Mouse (Mus musculus) forebrain, postnatal 0 days (tissue): Measurements from ENCODE around the gene Aspdh. TPM values are rescaled to one million over a fixed set of nuclear protein-coding genes. Genes with fewer than 3 reads are reported as not detected.

ENCODE experiments used
- ATAC-seq: fragments of 200-750 bp; cut with Nextera tagmentation; 2 replicates; pipeline ENCODE4 v1.8.0; 2017; ENCODE audit warnings: mild to moderate bottlenecking, moderate library complexity
- DNase-seq: peaks from one replicate; pipeline ENCODE4 v3.0.0-alpha.2; 2015
- H3K27ac ChIP-seq: fragments of 300-500 bp; sonication (generic); 2 replicates; pipeline ENCODE4 v1.5.1; 2014; ENCODE audit warnings: low read depth, mild to moderate bottlenecking, antibody characterized with exemption, low read length, moderate library complexity, mixed read lengths
- H3K27me3 ChIP-seq: fragments of 300-500 bp; sonication (generic); 2 replicates; pipeline ENCODE4 v1.6.1; 2014; ENCODE audit warnings: mild to moderate bottlenecking, low read length, mixed read lengths; ENCODE audit not compliant: insufficient read depth
- H3K36me3 ChIP-seq: fragments of 300-500 bp; sonication (generic); 2 replicates; pipeline ENCODE4 v1.6.1; 2014; ENCODE audit warnings: mild to moderate bottlenecking, moderate library complexity; ENCODE audit not compliant: insufficient read depth
- H3K4me1 ChIP-seq: fragments of 300-500 bp; sonication (generic); 2 replicates; pipeline ENCODE4 v1.6.1; 2014; ENCODE audit warnings: antibody characterized with exemption; ENCODE audit not compliant: insufficient read depth
- H3K4me2 ChIP-seq: fragments of 300-500 bp; sonication (generic); 2 replicates; pipeline ENCODE4 v1.6.1; 2014; ENCODE audit warnings: low read depth, mild to moderate bottlenecking, moderate library complexity
- H3K4me3 ChIP-seq: fragments of 300-500 bp; sonication (generic); 2 replicates; pipeline ENCODE4 v1.5.1; 2014; ENCODE audit warnings: low read depth, low read length, mixed read lengths
- H3K9ac ChIP-seq: fragments of 300-500 bp; sonication (generic); 2 replicates; pipeline ENCODE4 v1.6.1; 2014; ENCODE audit warnings: mild to moderate bottlenecking
- H3K9me3 ChIP-seq: fragments of 300-500 bp; sonication (generic); 2 replicates; pipeline ENCODE4 v1.6.1; 2016; ENCODE audit warnings: low read length
- CTCF ChIP-seq: sonication (generic); IDR thresholded peaks from 2 replicates; pipeline ENCODE4 v1.5.1; 2016; ENCODE audit warnings: antibody characterized with exemption, control low read depth, low read depth
- whole genome bisulfite sequencing: fragments of 180-500 bp; shearing (Covaris S2); extraction: QIAGEN DNeasy Blood & Tissue Kit; methylation state at CpG from one replicate; pipeline ENCODE4 v1.1.7; 2014; 5-methylcytosine and 5-hydroxymethylcytosine counted together
- polyA plus RNA-seq: library from polyadenylated mRNA; unstranded; fragments of >200 nt; fragmentation: Nextera tagmentation; extraction: Ambion mirVana; gene quantifications from 2 replicates; pipeline ENCODE4 v1.2.1, GENCODE M21; 2015
- total RNA-seq: library from RNA; depleted of rRNA; stranded (reverse); fragments of >200 nt; gene quantifications from 2 replicates; pipeline ENCODE4 v1.2.3, GENCODE M21; 2014

Aspdh gene
- total and polyA plus RNA-seq, 2 experiments from 2014 or later, result 2.2 to 20.3 TPM

DNA sequence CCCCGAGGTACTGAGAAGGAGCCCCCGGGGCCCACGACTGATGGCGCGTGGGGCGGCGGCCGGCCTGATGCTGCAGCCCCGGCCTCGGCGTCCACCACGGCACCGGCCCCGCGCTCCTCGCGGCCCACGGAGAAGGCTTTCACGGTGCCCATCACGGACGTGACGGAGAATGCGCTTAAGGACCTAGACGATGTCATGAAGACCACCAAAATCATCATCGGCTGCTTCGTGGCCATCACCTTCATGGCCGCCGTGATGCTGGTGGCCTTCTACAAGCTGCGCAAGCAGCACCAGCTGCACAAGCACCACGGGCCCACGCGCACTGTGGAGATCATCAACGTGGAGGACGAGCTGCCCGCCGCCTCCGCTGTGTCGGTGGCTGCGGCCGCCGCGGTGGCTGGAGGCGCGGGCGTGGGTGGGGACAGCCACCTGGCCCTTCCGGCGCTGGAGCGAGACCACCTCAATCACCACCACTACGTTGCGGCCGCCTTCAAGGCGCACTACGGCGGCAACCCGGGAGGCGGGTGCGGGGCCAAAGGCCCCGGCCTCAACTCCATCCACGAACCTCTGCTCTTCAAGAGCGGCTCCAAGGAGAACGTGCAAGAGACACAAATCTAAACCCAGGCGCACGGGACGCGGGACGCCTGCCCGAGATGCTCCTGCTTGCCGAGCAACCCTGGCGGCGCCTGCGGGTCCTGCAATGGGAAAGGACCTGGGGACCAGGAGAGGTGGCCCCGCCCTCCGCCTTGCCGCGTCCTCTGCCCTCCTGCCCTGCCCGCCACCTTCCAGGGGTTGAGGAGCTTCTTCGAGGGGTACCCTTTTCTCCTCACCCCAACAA, 2.8 kb upstream of the Aspdh start:
- Histone ChIP-seq H3K36me3 (peaks cover 55% of the 10 kb centered on the region), H3K4me1 (peaks cover 15% of the 10 kb centered on the region), H3K9me3 (no peaks in the 10 kb centered on the region), H3K4me2 (no peak overlapping the region), H3K9ac (no peak overlapping the region), H3K27ac (no peak overlapping the region; the same call in 1 of the 2 replicates), H3K27me3 (no peaks in the 10 kb centered on the region), H3K4me3 (no peak overlapping the region)
- DNase-seq (no peak), ATAC-seq (no peak)
- peak; percentile 21; the same call in 1 of the 2 replicates for TF ChIP-seq CTCF
- WGBS, result 42% methylated on average over 77 of the region's 77 CpGs

DNA sequence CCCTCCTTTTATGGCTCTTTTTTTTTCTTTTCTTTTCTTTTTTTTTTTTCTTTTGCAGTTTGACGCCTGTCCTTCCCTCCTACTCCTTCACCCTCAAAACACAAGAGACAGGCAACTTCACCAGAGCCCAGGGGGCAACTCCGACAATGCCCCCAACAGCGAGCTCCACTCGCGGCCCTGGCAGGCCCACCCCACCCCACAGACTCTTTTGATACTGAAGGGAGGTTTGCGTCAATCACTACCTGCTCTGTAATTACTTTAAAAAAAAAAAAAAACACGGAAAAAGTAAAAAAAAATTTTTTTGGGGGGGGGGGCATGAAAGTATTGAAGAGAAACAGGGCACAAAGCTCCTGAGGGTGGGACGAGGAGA, 2.1 kb upstream of the Aspdh start:
- DNase-seq (no peak), ATAC-seq (no peak)
- Histone ChIP-seq H3K36me3 (peaks cover 49% of the 10 kb centered on the region), H3K9ac (no peak overlapping the region), H3K4me3 (no peak overlapping the region), H3K4me1 (peaks cover 15% of the 10 kb centered on the region), H3K27ac (no peak overlapping the region), H3K4me2 (no peak overlapping the region), H3K9me3 (no peaks in the 10 kb centered on the region), H3K27me3 (no peaks in the 10 kb centered on the region)
- WGBS, result 54% methylated on average over 8 of the region's 8 CpGs
- TF ChIP-seq CTCF, result no peak

DNA sequence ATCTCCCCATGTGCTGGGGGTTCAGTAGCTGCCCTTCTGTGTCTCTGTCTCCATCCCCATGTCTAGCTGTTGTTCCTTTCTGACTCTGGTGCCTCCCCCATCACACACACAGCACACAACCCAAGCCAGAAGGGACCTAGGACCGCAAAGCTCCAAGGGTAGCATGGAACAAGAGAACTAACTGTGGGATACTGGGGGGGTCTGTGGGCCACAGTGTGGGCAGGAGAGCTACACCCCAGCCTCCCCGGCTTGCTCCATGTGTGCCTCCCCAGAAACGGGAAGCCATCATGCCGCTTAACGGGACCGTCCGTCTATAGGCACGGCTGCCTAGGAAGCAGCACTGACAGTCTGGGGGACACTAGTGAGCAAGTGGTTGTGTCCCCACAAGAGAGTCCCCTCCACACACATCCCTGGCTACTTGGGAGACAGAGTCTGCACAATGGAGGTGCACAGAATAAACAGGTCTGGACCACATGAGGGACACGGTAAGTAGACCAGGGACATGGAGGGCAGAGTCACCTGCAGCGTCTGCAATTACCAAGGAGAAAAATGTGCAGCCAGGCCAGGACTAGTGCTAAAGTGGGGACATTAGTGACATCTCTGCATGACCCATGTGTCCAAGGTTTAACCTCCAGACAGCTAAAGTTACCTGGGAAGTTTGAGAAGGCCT, 1.5 kb upstream of the Aspdh start:
- Histone ChIP-seq H3K4me2 (no peak overlapping the region), H3K9me3 (no peaks in the 10 kb centered on the region), H3K27me3 (no peaks in the 10 kb centered on the region), H3K4me1 (peaks cover 18% of the 10 kb centered on the region), H3K9ac (no peak overlapping the region), H3K27ac (peak overlapping the region; percentile 85), H3K36me3 (peaks cover 44% of the 10 kb centered on the region), H3K4me3 (no peak overlapping the region)
- DNase-seq (no peak), ATAC-seq (no peak)
- TF ChIP-seq CTCF, result no peak
- WGBS, result 69% methylated on average over 10 of the region's 10 CpGs

DNA sequence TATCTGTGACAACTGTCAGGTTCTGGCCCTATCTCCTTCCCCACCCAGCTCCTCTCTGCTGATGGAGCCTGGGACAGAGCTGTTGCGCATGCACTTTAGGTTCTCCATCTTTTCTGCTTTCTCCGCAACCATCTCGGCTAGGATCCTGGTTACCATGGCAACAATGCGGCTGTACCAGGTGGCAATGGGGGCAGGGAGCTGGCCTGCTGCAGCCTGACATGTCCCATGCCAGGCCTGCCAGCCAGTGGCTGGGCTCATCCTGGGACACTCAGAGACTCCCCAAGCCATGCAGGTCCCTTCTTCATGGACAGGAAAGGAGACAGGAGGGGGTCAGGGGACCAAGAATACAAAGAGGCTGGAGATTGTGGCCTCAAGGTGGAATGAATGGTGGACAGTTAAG, 680 bp upstream of the Aspdh start:
- H3K9me3 ChIP-seq, result no peaks in the 10 kb centered on the region
- H3K4me1 ChIP-seq, result peaks cover 24% of the 10 kb centered on the region
- H3K27me3 ChIP-seq, result no peaks in the 10 kb centered on the region
- no peak overlapping the region for H3K4me3 ChIP-seq
- peak overlapping the region; percentile 85 for H3K27ac ChIP-seq
- 6% methylated on average over 4 of the region's 4 CpGs for WGBS
- ATAC-seq (peak; percentile 4; the same call in 1 of the 2 replicates), DNase-seq (peak; percentile 88)
- H3K4me2 ChIP-seq, result peak overlapping the region; percentile 8; the same call in 1 of the 2 replicates
- H3K36me3 ChIP-seq, result peaks cover 38% of the 10 kb centered on the region
- peak overlapping the region; percentile 18; the same call in 1 of the 2 replicates for H3K9ac ChIP-seq
- no peak for TF ChIP-seq CTCF

DNA sequence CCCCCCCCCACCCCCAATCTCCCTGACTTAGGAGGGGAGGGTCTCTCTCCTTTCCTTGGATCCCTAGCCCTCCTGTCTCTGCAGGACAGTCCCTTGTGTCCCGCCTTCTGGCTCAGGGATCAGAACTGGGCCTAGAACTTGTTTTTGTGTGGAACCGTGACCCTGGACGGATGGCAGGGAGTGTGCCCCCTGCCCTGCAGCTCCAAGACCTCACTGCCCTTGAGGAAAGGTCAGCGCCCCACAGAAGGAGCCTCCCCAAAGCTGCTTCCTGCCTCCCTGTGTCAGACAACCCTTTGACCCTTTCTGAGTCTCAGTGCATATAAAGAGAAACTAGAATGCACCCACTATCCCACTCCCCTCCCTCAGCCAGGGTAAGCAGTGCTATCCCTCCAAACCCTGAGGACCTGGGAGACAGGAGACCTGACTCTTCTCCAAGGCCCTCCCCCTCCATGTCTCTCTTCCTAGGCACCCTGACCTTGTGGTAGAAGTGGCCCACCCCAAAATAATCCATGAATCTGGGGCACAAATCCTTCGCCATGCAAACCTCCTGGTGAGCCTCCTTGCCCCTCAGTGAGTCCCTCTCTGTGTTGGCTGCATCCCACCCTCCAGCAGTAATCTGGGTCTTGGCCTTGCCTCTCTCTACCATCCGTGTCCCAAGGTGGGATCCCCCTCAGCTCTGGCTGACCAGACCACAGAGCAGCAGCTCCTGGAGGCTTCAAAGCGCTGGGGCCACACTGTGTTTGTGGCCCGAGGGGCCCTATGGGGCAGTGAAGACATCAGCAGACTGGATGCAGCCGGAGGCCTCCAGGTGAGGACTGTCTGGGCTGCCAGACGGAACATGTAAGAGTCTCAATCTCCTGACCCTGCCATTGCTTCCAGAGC, 1.1 kb downstream of the Aspdh start:
- H3K27ac ChIP-seq, result peak overlapping the region; percentile 11
- WGBS, result 80% methylated on average over 10 of the region's 10 CpGs
- H3K4me2 ChIP-seq, result no peak overlapping the region
- peaks cover 24% of the 10 kb centered on the region for H3K4me1 ChIP-seq
- TF ChIP-seq CTCF, result no peak
- H3K9me3 ChIP-seq, result no peaks in the 10 kb centered on the region
- no peak overlapping the region for H3K4me3 ChIP-seq
- ATAC-seq (no peak), DNase-seq (no peak)
- H3K27me3 ChIP-seq, result no peaks in the 10 kb centered on the region
- H3K9ac ChIP-seq, result no peak overlapping the region
- H3K36me3 ChIP-seq, result peaks cover 32% of the 10 kb centered on the region

DNA sequence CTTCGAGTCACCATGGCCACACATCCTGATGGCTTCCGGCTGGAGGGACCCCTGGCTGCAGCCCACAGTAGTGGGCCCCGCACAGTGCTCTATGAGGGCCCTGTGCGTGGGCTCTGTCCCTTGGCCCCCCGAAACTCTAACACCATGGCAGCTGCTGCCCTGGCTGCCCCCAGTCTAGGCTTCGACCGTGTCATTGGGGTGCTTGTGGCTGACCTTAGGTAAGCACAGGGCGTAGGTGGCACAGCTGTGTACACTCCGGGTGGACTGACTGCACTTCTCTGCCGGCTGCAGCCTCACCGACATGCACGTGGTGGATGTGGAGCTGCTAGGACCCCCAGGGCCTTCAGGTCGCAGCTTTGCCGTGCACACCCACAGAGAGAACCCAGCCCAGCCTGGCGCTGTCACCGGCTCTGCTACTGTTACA, 1.7 kb downstream of the Aspdh start:
- Histone ChIP-seq H3K9ac (no peak overlapping the region), H3K4me3 (no peak overlapping the region), H3K9me3 (no peaks in the 10 kb centered on the region), H3K4me2 (no peak overlapping the region), H3K27me3 (no peaks in the 10 kb centered on the region), H3K36me3 (peaks cover 26% of the 10 kb centered on the region), H3K27ac (peak overlapping the region; percentile 11), H3K4me1 (peaks cover 24% of the 10 kb centered on the region)
- DNase-seq (no peak), ATAC-seq (no peak)
- no peak for TF ChIP-seq CTCF
- 79% methylated on average over 16 of the region's 16 CpGs for WGBS
